Mouse (Mus musculus) intestine, embryonic 16.5 days (tissue): ENCODE results near the gene Gabrd. TPM values are rescaled to one million over a fixed set of nuclear protein-coding genes. Genes with fewer than 3 reads are reported as not detected.

Source experiments
- ATAC-seq: fragments of 200-750 bp; cut with Nextera tagmentation; 2 replicates; pipeline ENCODE4 v1.8.0; 2017; ENCODE audit warnings: moderate TSS enrichment, moderate library complexity
- H3K27ac ChIP-seq: fragments of 300-500 bp; sonication (generic); 2 replicates; pipeline ENCODE4 v1.5.1; 2014; ENCODE audit warnings: mild to moderate bottlenecking, low read length
- H3K27me3 ChIP-seq: fragments of 300-500 bp; sonication (generic); replicated peaks from 2 replicates; pipeline ENCODE4 v1.6.1; 2014; ENCODE audit warnings: low read length, control low read depth, mixed read lengths; ENCODE audit not compliant: control insufficient read depth, insufficient read depth
- H3K36me3 ChIP-seq: fragments of 300-500 bp; sonication (generic); 2 replicates; pipeline ENCODE4 v1.6.1; 2014; ENCODE audit warnings: low read length, control low read depth; ENCODE audit not compliant: control insufficient read depth, insufficient read depth
- H3K4me1 ChIP-seq: fragments of 300-500 bp; sonication (generic); 2 replicates; pipeline ENCODE4 v1.6.1; 2014; ENCODE audit warnings: low read length, control low read depth, mixed read lengths; ENCODE audit not compliant: control insufficient read depth, insufficient read depth
- H3K4me2 ChIP-seq: fragments of 300-500 bp; sonication (generic); 2 replicates; pipeline ENCODE4 v1.6.1; 2014; ENCODE audit warnings: low read depth, low read length, control low read depth
- H3K4me3 ChIP-seq: fragments of 300-500 bp; sonication (generic); 2 replicates; pipeline ENCODE4 v1.5.1; 2014; ENCODE audit warnings: mild to moderate bottlenecking, low read length
- H3K9ac ChIP-seq: fragments of 300-500 bp; sonication (generic); 2 replicates; pipeline ENCODE4 v1.6.1; 2014; ENCODE audit warnings: low read depth, low read length
- H3K9me3 ChIP-seq: fragments of 300-500 bp; sonication (generic); 2 replicates; pipeline ENCODE4 v1.6.1; 2016; ENCODE audit warnings: low read length, control low read depth; ENCODE audit not compliant: control insufficient read depth
- WGBS: fragments of 180-500 bp; shearing (Covaris S2); extraction: QIAGEN DNeasy Blood & Tissue Kit; methylation state at CpG from one replicate; pipeline ENCODE4 v1.1.7; 2014; 5-methylcytosine and 5-hydroxymethylcytosine counted together
- polyA plus RNA-seq: library from polyadenylated mRNA; unstranded; fragments of >200 nt; fragmentation: Nextera tagmentation; extraction: Ambion mirVana; gene quantifications from 2 replicates; pipeline ENCODE4 v1.2.1, GENCODE M21; 2015

Gene Gabrd
- polyA plus RNA-seq, 1 experiment from 2014 or later, result 0.15 TPM

DNA sequence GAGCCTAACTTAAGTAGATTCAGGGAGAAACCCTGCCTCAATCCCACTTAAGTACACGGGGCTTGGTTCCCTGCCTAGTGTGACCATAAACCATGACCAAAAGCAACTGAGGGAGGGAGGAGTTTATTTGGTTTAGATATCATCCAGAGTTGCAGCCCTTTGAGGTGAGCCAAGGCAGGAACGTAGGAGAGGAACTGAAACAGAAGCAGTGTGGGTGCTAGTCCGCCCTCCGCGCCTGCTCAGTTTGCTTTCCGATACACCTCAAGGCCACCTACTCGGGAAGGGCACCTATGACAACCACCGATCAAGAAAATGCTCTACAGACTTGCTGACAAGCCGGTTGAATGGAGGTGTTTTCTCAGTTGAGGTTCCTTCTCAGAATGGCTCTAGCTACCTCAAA is 30.2 kb downstream of the Gabrd start:
- Histone ChIP-seq H3K4me1 (peaks cover 14% of the 10 kb centered on the region), H3K27ac (peak overlapping the region; percentile 65), H3K4me2 (no peak overlapping the region), H3K4me3 (no peak overlapping the region), H3K9me3 (no peaks in the 10 kb centered on the region), H3K9ac (no peak overlapping the region), H3K27me3 (no peaks in the 10 kb centered on the region), H3K36me3 (no peaks in the 10 kb centered on the region)
- WGBS, result 73% methylated on average over 9 of the region's 9 CpGs
- no peak for ATAC-seq

DNA sequence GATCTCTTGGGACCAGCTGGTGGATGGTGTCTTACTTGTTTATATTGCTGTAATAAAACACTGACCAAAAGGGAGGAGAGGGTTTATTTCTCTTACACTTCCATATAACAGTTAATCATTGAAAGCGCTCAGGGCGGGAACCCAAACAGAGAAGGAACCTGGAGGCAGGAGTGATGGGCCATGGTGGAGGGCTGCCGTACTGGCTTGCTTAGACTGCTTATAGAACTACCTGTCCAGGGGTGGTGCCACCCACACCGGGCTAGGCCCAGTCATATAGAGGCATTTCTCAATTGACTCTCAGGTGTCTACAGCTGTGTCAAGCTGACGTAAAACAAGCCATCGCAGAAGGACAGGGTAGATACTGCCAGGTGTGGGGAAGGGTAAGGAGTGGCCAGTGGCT is 31.1 kb downstream of the Gabrd start:
- 0 out of 2 replicates have a peak overlapping the region, but pooled peaks have one; percentile 6 for H3K4me2 ChIP-seq
- no peak overlapping the region for H3K4me3 ChIP-seq
- H3K9ac ChIP-seq, result no peak overlapping the region
- peak; percentile 55 for ATAC-seq
- no peaks in the 10 kb centered on the region for H3K9me3 ChIP-seq
- peaks cover 6% of the 10 kb centered on the region for H3K27me3 ChIP-seq
- WGBS, result 42% methylated on average over 6 of the region's 6 CpGs
- H3K4me1 ChIP-seq, result peaks cover 14% of the 10 kb centered on the region
- peak overlapping the region; percentile 65 for H3K27ac ChIP-seq
- H3K36me3 ChIP-seq, result no peaks in the 10 kb centered on the region

DNA sequence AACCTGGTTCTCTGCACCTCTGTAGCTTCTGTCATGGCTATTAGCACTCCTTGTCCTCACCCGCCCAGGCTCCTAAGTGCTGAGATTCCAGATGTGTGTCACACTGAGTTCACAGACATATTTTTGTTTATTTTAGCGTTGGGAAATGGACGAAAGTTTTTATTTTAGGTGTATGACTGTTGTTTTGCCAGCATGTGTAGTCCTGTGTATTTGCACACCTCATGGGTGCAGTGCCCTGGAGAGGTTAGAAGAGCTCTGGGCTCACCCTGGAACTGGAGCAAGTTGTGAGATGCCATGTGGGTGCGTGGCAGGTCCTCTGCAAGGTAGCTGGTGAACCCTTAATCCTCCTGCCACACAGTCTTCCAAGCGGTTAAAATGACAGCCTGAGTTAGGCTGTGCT is 35.5 kb downstream of the Gabrd start:
- ATAC-seq, result no peak
- Histone ChIP-seq H3K27me3 (peaks cover 25% of the 10 kb centered on the region), H3K9ac (no peak overlapping the region), H3K36me3 (no peaks in the 10 kb centered on the region), H3K4me2 (peak overlapping the region; percentile 53), H3K4me1 (peaks cover 13% of the 10 kb centered on the region), H3K9me3 (no peaks in the 10 kb centered on the region), H3K4me3 (peak overlapping the region; percentile 56), H3K27ac (no peak overlapping the region)
- 38% methylated on average over 5 of the region's 5 CpGs for WGBS

DNA sequence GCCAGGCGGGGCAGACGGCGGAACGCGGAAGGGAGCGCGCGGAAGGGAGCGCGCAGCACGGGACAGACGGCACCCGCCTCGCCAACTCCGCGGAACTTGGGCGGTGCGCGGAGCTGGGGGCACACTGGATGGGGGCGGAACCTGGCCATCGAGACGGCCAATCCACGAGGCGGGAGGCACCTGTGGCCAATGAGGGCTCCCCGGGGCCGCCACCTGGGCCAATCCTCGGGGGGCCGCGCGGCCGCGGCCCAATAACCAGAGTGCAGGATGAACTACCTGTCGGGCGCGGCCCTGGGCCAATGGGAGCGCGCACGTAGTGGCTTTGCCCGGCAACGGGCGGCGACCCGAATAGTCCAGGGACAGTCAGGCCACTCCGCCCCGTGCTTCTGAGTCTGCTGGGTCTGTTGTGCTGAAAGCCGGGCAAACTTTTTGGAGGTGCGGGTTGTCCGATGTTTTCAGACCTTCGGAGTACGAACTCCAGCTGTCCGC is 36.6 kb downstream of the Gabrd start, which contains the start of gene Prkcz:
Gene Prkcz, minus strand, starts transcription at position 59 of the 489 bp plus-strand sequence.
- peak within 1 kb of the TSS; percentile 88 for H3K27ac ChIP-seq
- H3K9me3 ChIP-seq, result no peaks in the 10 kb centered on the region
- peak within 1 kb of the TSS; percentile 56 for H3K4me3 ChIP-seq
- ATAC-seq, result peak; percentile 99
- H3K9ac ChIP-seq, result peak within 1 kb of the TSS; percentile 69
- under 1% methylated on average over 51 of the region's 51 CpGs for WGBS
- H3K4me1 ChIP-seq, result peaks cover 10% of the 10 kb centered on the region
- no peaks in the 10 kb centered on the region for H3K36me3 ChIP-seq
- H3K4me2 ChIP-seq, result peak within 1 kb of the TSS; percentile 53
- H3K27me3 ChIP-seq, result peaks cover 25% of the 10 kb centered on the region

DNA sequence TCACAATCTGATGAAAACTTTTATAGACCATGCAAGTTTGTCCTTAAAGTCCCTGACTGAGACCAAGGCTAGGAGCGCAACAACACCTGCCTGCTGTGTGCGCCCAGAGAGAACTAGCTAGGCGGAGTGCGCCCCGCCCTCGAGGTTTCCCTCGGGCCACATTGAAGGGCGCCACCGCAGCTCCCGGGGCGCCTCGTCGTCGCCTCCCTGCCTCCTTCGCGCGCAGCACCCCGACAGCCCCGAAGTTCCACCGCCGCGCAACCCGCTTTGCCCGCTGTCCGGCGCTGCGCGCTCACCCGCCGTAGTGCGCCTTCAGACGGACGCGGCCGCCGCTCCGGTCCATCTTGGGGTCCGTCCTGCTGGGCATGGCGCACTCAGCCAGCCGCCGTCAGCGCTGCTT is 37.1 kb downstream of the Gabrd start:
- WGBS, result under 1% methylated on average over 42 of the region's 42 CpGs
- H3K27me3 ChIP-seq, result peaks cover 25% of the 10 kb centered on the region
- peak; percentile 62 for ATAC-seq
- H3K9ac ChIP-seq, result peak overlapping the region; percentile 69
- peaks cover 5% of the 10 kb centered on the region; the same call in 1 of the 2 replicates for H3K4me1 ChIP-seq
- no peaks in the 10 kb centered on the region for H3K9me3 ChIP-seq
- peak overlapping the region; percentile 56 for H3K4me3 ChIP-seq
- H3K4me2 ChIP-seq, result peak overlapping the region; percentile 53
- H3K27ac ChIP-seq, result peak overlapping the region; percentile 88
- no peaks in the 10 kb centered on the region for H3K36me3 ChIP-seq

DNA sequence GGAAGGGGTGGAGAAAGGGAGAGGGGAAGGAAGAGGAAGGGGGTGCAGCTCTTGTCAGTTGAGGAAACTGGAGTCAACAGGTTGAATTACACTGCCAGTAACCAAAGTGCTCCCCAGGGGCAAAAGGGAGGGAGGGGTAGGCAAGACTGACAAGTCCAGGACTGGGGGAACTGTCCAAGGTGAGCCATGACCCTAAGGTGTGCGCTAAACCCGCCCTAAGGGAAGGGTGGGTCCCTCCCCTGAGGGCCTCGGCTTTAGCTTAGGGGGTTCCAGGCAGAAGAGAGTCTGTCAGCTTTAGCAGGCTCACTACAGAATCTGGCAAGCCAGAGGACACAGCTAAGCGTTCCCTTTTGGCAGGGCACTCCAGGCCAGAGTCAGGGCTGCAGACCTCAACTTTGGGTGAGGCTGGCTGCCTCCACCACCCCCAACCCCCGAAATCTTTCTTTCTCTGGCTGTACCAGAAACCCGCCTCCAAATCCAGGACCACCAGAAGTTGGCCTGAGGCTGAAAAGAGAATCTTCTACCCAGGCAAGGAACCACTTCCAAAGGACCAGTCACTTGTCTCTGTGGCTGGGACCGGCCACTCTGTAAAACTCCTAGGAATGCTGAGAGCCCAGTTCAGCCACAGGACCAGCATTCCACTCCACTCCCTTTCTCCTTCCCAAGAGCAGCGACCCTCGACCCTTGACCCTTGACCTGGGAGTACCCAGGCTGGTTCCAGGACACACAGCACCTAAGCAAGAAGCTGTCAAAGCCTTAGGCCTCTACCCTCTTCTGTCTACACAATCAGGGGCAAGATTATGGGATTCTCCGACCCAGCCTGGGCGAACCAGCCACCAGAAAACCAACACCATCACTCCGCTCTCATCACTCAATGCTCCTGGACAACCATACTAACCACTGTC is 38.1 kb downstream of the Gabrd start:
- H3K9me3 ChIP-seq, result no peaks in the 10 kb centered on the region
- no peaks in the 10 kb centered on the region for H3K36me3 ChIP-seq
- H3K27me3 ChIP-seq, result peaks cover 25% of the 10 kb centered on the region
- no peak overlapping the region for H3K27ac ChIP-seq
- peak overlapping the region; percentile 56 for H3K4me3 ChIP-seq
- ATAC-seq, result no peak
- WGBS, result 42% methylated on average over 12 of the region's 12 CpGs
- peak overlapping the region; percentile 53 for H3K4me2 ChIP-seq
- peak overlapping the region; percentile 45 for H3K9ac ChIP-seq
- H3K4me1 ChIP-seq, result peaks cover 4% of the 10 kb centered on the region; the same call in 1 of the 2 replicates

DNA sequence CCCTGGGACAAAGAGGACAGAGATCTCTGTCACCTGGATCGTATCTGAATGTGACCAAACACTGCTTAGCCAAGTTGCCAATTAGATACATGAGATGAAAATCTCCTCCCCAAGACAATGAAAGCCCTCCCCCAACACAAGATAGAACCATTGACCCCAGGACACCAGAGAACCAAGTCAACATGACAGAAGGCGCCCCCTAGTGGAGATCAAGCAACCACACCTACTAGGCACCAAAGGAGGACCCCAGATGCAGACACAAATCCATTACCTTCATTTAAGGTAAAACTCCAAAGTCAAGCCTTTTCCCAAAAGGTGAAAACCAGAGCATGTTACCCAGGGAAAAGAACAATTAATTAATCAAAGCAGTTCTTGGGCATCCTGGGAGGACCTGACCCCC is 40.3 kb downstream of the Gabrd start:
- Histone ChIP-seq H3K4me1 (peaks cover 4% of the 10 kb centered on the region; the same call in 1 of the 2 replicates), H3K36me3 (no peaks in the 10 kb centered on the region), H3K27me3 (peaks cover 25% of the 10 kb centered on the region), H3K4me3 (no peak overlapping the region), H3K9ac (no peak overlapping the region), H3K4me2 (no peak overlapping the region), H3K27ac (no peak overlapping the region), H3K9me3 (no peaks in the 10 kb centered on the region)
- no peak for ATAC-seq
- 52% methylated on average over 2 of the region's 2 CpGs for WGBS

DNA sequence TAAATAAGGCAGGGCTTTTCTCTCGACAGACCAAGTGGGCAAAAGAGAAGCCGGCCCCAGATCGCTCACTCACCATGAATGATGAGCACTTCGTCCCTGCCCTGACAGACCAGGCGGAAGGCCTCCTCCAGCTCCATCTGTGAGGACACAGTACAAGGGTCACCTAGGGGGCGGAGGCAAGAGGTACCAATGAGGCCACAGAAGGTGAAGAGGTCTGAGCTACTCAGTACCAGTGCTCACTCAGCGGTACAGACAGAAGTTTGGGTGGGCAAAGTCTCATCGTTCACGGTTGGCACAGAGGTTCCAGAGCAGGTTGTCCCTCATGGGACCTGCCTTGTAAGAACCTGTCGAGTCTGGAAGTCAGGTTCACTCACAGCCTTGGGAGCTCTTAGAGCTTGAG is 41.6 kb downstream of the Gabrd start:
- Histone ChIP-seq H3K27me3 (peaks cover 15% of the 10 kb centered on the region), H3K9ac (no peak overlapping the region), H3K27ac (no peak overlapping the region), H3K9me3 (peaks cover 4% of the 10 kb centered on the region; the same call in 1 of the 2 replicates), H3K4me1 (peaks cover 4% of the 10 kb centered on the region; the same call in 1 of the 2 replicates), H3K36me3 (no peaks in the 10 kb centered on the region), H3K4me3 (no peak overlapping the region), H3K4me2 (no peak overlapping the region)
- ATAC-seq, result no peak
- WGBS, result 83% methylated on average over 10 of the region's 10 CpGs

DNA sequence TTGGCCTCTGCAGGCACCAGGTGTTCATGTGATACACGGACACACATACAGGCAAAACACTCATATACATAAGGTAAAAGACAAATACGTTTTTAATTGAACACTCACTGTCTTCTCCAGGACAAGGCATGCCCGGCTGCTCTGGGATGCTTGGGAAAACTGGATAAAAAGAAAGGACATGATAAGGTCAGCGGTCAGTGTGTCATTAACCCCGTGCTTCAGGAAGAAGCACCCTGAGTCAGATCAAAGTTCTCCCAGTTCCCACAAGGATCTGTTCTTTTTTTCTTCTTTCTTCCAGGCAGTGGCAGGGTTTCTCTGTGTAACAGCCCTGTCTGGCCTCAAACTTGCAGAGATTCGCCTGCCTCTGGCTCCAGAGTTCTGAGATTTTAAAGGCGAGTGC is 43.4 kb downstream of the Gabrd start:
- 85% methylated on average over 7 of the region's 7 CpGs for WGBS
- Histone ChIP-seq H3K4me1 (no peaks in the 10 kb centered on the region), H3K9me3 (peaks cover 4% of the 10 kb centered on the region; the same call in 1 of the 2 replicates), H3K4me2 (no peak overlapping the region), H3K9ac (no peak overlapping the region), H3K27me3 (no peaks in the 10 kb centered on the region; the same call in 1 of the 2 replicates), H3K27ac (no peak overlapping the region), H3K4me3 (no peak overlapping the region), H3K36me3 (no peaks in the 10 kb centered on the region)
- no peak for ATAC-seq
